Mouse (Mus musculus) midbrain, postnatal 0 days (tissue): ENCODE measurements around the gene Kcp. TPM values are rescaled to one million over a fixed set of nuclear protein-coding genes. Genes with fewer than 3 reads are reported as not detected.
A peak's percentile ranks its signal among the peaks of the same experiment; 100 is the strongest.

Source experiments
- ATAC-seq: fragments of 200-750 bp; cut with Nextera tagmentation; 2 replicates; pipeline ENCODE4 v1.8.0; 2017; ENCODE audit warnings: moderate number of reproducible peaks, mild to moderate bottlenecking, moderate TSS enrichment, moderate library complexity; ENCODE audit not compliant: low FRiP score
- DNase-seq: peaks from one replicate; pipeline ENCODE4 v3.0.0-alpha.2; 2015; ENCODE audit warnings: low spot score
- H3K27ac ChIP-seq: fragments of 300-500 bp; sonication (generic); 2 replicates; pipeline ENCODE4 v1.5.1; 2014; ENCODE audit warnings: low read depth, mild to moderate bottlenecking, low read length, mixed read lengths
- H3K27me3 ChIP-seq: fragments of 300-500 bp; sonication (generic); 2 replicates; pipeline ENCODE4 v1.6.1; 2014; ENCODE audit warnings: low read length, control low read depth, mixed read lengths; ENCODE audit not compliant: insufficient read depth
- H3K36me3 ChIP-seq: fragments of 300-500 bp; sonication (generic); 2 replicates; pipeline ENCODE4 v1.6.1; 2014; ENCODE audit warnings: low read length, control low read depth, mixed read lengths; ENCODE audit not compliant: insufficient read depth
- H3K4me1 ChIP-seq: fragments of 300-500 bp; sonication (generic); 2 replicates; pipeline ENCODE4 v1.6.1; 2014; ENCODE audit warnings: mild to moderate bottlenecking, control low read depth, antibody characterized with exemption, low read length, mixed read lengths; ENCODE audit not compliant: insufficient read depth
- H3K4me2 ChIP-seq: fragments of 300-500 bp; sonication (generic); 2 replicates; pipeline ENCODE4 v1.6.1; 2014; ENCODE audit warnings: low read depth, mild to moderate bottlenecking, low read length, mixed read lengths; ENCODE audit not compliant: poor library complexity, severe bottlenecking
- H3K4me3 ChIP-seq: fragments of 300-500 bp; sonication (generic); 2 replicates; pipeline ENCODE4 v1.5.1; 2014; ENCODE audit warnings: low read depth, mild to moderate bottlenecking, low read length, moderate library complexity
- H3K9ac ChIP-seq: fragments of 300-500 bp; sonication (generic); replicated peaks from 2 replicates; pipeline ENCODE4 v1.6.1; 2014; ENCODE audit warnings: mild to moderate bottlenecking, low read length, moderate library complexity, mixed read lengths; ENCODE audit not compliant: poor library complexity, severe bottlenecking
- H3K9me3 ChIP-seq: fragments of 300-500 bp; sonication (generic); 2 replicates; pipeline ENCODE4 v1.6.1; 2016; ENCODE audit warnings: low read length, control low read depth
- CTCF ChIP-seq: IDR thresholded peaks from 2 replicates; pipeline ENCODE4 v1.5.1; 2016; ENCODE audit warnings: antibody characterized with exemption, mild to moderate bottlenecking
- WGBS: fragments of 180-500 bp; shearing (Covaris S2); extraction: QIAGEN DNeasy Blood & Tissue Kit; methylation state at CpG from one replicate; pipeline ENCODE4 v1.1.7; 2014; 5-methylcytosine and 5-hydroxymethylcytosine counted together
- polyA plus RNA-seq: library from polyadenylated mRNA; unstranded; fragments of >200 nt; fragmentation: Nextera tagmentation; extraction: Ambion mirVana; gene quantifications from 2 replicates; pipeline ENCODE4 v1.2.1, GENCODE M21; 2015
- total RNA-seq: library from RNA; depleted of rRNA; stranded (reverse); fragments of >200 nt; gene quantifications from 2 replicates; pipeline ENCODE4 v1.2.3, GENCODE M21; 2014

Gene Kcp
- total and polyA plus RNA-seq, 2 experiments from 2014 or later: 8.9 to 16.3 TPM

- Histone ChIP-seq H3K4me3 (no peak overlapping the region), H3K27me3 (no peaks in the 10 kb centered on the region), H3K9me3 (no peaks in the 10 kb centered on the region), H3K4me1 (peaks cover 2% of the 10 kb centered on the region; the same call in 1 of the 2 replicates), H3K27ac (no peak overlapping the region), H3K4me2 (no peak overlapping the region), H3K9ac (no peak overlapping the region), H3K36me3 (no peaks in the 10 kb centered on the region)
- DNase-seq (no peak), ATAC-seq (no peak)
- WGBS: 6% methylated on average over 5 of the region's 5 CpGs
- peak; percentile 66 for TF ChIP-seq CTCF
Measured at GRCm38 (mm10) chr6:29517139-29517538, 9.4 kb upstream of the Kcp start.

- ATAC-seq: peak; percentile 48; the same call in 1 of the 2 replicates
- Histone ChIP-seq H3K27ac (no peak overlapping the region), H3K36me3 (no peaks in the 10 kb centered on the region), H3K4me1 (peaks cover 2% of the 10 kb centered on the region; the same call in 1 of the 2 replicates), H3K4me3 (peak overlapping the region; percentile 17; the same call in 1 of the 2 replicates), H3K27me3 (peaks cover 7% of the 10 kb centered on the region; the same call in 1 of the 2 replicates), H3K9me3 (no peaks in the 10 kb centered on the region), H3K9ac (no peak overlapping the region), H3K4me2 (peak overlapping the region; percentile 46)
- no peak for TF ChIP-seq CTCF
- DNase-seq: peak; percentile 53
- under 1% methylated on average over 11 of the region's 11 CpGs for WGBS
Measured at GRCm38 (mm10) chr6:29513284-29513683, 5.5 kb upstream of the Kcp start.

- Histone ChIP-seq H3K9me3 (no peaks in the 10 kb centered on the region), H3K27me3 (peaks cover 19% of the 10 kb centered on the region; the same call in 1 of the 2 replicates), H3K4me3 (no peak overlapping the region), H3K9ac (no peak overlapping the region), H3K4me2 (no peak overlapping the region), H3K27ac (no peak overlapping the region), H3K4me1 (peaks cover 2% of the 10 kb centered on the region; the same call in 1 of the 2 replicates), H3K36me3 (no peaks in the 10 kb centered on the region)
- 52% methylated on average over 2 of the region's 2 CpGs for WGBS
- TF ChIP-seq CTCF: no peak
- DNase-seq: no peak
- no peak for ATAC-seq
Measured at GRCm38 (mm10) chr6:29509086-29509485, 1.3 kb upstream of the Kcp start.

- H3K36me3 ChIP-seq: no peaks in the 10 kb centered on the region
- peak overlapping the region; percentile 47 for H3K4me3 ChIP-seq
- H3K27me3 ChIP-seq: peaks cover 19% of the 10 kb centered on the region; the same call in 1 of the 2 replicates
- H3K4me2 ChIP-seq: peak overlapping the region; percentile 62
- H3K9ac ChIP-seq: no peak overlapping the region
- 20% methylated on average over 8 of the region's 8 CpGs for WGBS
- DNase-seq (no peak), ATAC-seq (0 out of 2 replicates have a peak, but pooled peaks have one; percentile 36)
- no peaks in the 10 kb centered on the region for H3K4me1 ChIP-seq
- no peak overlapping the region for H3K27ac ChIP-seq
- no peak for TF ChIP-seq CTCF
- H3K9me3 ChIP-seq: no peaks in the 10 kb centered on the region
Measured at GRCm38 (mm10) chr6:29506834-29507233, 918 bp downstream of the Kcp start.

GRCm38 (mm10) chr6:29505493-29505892, 2.3 kb downstream of the Kcp start:
- no peak for DNase-seq
- 83% methylated on average over 5 of the region's 5 CpGs for WGBS
- Histone ChIP-seq H3K27ac (no peak overlapping the region), H3K4me2 (no peak overlapping the region), H3K9ac (no peak overlapping the region), H3K4me3 (no peak overlapping the region), H3K36me3 (no peaks in the 10 kb centered on the region), H3K9me3 (no peaks in the 10 kb centered on the region), H3K27me3 (peaks cover 19% of the 10 kb centered on the region; the same call in 1 of the 2 replicates), H3K4me1 (no peaks in the 10 kb centered on the region)
- ATAC-seq: no peak
- 0 out of 2 replicates have a peak, but pooled peaks have one; percentile 11 for TF ChIP-seq CTCF

GRCm38 (mm10) chr6:29501599-29501998, 6.2 kb downstream of the Kcp start:
- Histone ChIP-seq H3K9me3 (no peaks in the 10 kb centered on the region), H3K9ac (no peak overlapping the region), H3K4me1 (peaks cover 9% of the 10 kb centered on the region; the same call in 1 of the 2 replicates), H3K27me3 (peaks cover 16% of the 10 kb centered on the region), H3K27ac (no peak overlapping the region), H3K4me3 (no peak overlapping the region), H3K4me2 (no peak overlapping the region), H3K36me3 (no peaks in the 10 kb centered on the region)
- no peak for ATAC-seq
- DNase-seq: no peak
- TF ChIP-seq CTCF: peak; percentile 56
- WGBS: 93% methylated on average over 1 of the region's 1 CpGs
